Mouse (Mus musculus): ENCODE results near the gene Pbx1. TPM values are rescaled to one million over a fixed set of nuclear protein-coding genes. Genes with fewer than 3 reads are reported as not detected.

The Pbx1 gene
- polyA plus RNA-seq, 1 experiment from 2014 or later: 4.0 TPM

DNA sequence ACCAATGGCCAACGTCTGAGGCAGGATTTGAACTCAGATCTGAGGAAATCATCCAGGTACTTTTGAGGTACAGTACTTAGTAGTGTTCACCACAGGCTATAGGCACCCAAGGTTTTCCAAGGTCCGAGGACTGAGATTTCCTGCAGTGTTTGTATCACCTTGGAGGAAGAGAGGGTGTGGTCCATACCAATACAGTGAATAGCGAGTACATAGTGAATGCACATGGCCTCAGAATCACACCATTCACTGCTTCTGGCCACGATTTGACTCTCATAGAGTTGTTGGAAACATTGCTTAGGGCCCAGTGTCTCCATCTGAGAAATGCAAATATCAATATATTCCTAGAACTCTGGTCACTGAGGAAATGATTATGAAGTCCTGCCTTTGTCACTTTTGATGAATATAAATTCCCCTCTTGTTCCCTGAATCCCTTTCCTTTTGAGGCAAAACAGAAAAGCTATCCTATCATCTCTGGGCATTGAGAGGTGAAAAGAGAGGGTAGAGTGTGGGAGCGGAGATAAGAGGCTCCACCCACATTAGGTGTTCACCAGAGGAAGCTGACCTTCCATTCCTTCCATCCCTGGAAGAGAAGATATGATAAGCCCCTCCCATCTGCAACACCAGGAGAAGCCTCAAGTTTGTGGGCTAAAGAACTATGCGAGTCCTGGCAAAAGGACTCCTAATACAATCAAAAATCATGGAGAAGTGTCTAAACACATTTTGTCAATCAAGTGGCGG lies 119.2 kb downstream of the Pbx1 start:
- no peak overlapping the region for H3K9ac ChIP-seq (replicated peaks)
- ATAC-seq (peak; percentile 93), DNase-seq (no peak)
- no peak overlapping the region for H3K4me3 ChIP-seq (ENCODE audit: low read depth, low read length)
- peak overlapping the region; percentile 61; the same call in 1 of the 2 replicates for H3K27ac ChIP-seq (ENCODE audit: low read depth)
- H3K27me3 ChIP-seq (ENCODE audit: insufficient read depth, low read length): no peaks in the 10 kb centered on the region
- peak overlapping the region; percentile 49 for H3K4me2 ChIP-seq (ENCODE audit: low read depth, low read length)
- TF ChIP-seq EP300 (IDR thresholded peaks at IDR 0.05; ENCODE audit: low read depth) (peak; percentile 96), CTCF (IDR thresholded peaks at IDR 0.05; ENCODE audit: low read depth) (no peak)
- WGBS (ENCODE audit: insufficient replicate concordance): 69% methylated on average over 7 of the region's 7 CpGs
- no peaks in the 10 kb centered on the region for H3K9me3 ChIP-seq (ENCODE audit: low read length)
- H3K4me1 ChIP-seq (ENCODE audit: insufficient read depth): peaks cover 29% of the 10 kb centered on the region
- no peaks in the 10 kb centered on the region for H3K36me3 ChIP-seq (replicated peaks; ENCODE audit: insufficient read depth, low read length)

DNA sequence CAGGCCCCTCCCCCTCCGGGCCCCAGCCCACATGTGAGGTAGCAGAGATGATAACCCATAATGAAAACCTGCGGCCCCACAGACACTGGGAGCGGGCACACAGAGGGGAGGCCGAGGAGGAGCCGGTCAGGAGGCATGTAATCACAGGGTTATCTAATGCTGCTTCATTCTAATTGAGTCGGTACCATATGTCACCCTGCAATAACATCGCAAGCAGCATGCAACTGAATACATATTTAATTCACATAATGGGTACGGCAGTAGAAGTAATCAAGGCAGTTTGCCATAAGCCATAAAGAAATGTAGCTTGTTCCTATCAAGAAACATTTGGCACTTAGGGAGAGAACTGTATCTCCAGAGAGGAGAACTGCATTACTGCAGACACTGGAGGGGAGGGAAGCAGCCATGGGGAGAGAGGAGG lies 123.0 kb downstream of the Pbx1 start:
- no peak overlapping the region for H3K27ac ChIP-seq (ENCODE audit: low read depth)
- ATAC-seq: no peak

DNA sequence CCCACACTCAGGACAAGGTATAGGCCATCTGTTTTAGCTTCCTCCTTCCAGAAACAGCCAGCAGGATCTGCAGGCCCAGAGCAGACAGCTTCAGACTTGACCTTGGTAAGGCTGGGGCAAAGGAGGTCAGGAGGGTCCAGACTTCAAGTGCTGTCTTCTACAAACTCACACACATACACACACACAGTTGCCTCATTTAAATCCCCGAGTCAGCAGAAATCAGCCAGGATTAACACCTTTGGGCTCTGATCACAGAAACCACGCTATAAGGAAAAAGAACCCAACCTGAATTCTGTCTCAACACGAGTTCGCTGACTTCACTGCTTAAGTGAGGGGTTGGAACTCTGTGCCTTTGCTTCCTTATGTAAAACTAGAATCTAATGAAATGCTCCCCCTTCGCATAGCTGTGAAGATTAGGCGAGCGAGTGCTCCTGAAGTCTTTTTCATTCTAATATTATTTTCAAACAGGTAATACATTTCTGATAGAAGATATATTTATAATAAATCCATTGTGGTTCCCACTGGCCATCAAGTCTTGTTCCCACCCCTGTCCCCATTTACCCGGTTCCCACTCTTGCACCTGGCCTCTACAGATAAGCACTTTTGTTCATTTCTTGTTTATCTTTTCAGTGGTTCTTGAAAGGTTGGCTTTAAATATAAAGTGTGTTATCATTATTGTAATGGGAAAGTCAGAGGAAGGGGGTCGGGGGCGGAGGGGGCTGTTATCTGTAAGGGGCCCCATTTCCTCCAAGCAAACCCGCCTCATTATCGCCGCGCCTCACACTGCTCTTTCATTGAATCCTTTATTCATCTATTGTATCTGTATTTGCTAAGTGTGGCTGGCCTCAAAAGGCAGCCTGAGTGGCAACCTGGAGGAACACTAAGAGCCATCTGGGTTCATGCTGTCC lies 124.5 kb downstream of the Pbx1 start:
- Histone ChIP-seq H3K4me1 (ENCODE audit: insufficient read depth) (peaks cover 40% of the 10 kb centered on the region), H3K36me3 (replicated peaks; ENCODE audit: insufficient read depth, low read length) (no peaks in the 10 kb centered on the region), H3K9ac (replicated peaks) (no peak overlapping the region), H3K27me3 (ENCODE audit: insufficient read depth, low read length) (no peaks in the 10 kb centered on the region), H3K4me3 (ENCODE audit: low read depth, low read length) (no peak overlapping the region), H3K9me3 (ENCODE audit: low read length) (no peaks in the 10 kb centered on the region), H3K4me2 (ENCODE audit: low read depth, low read length) (peak overlapping the region; percentile 27; the same call in 1 of the 2 replicates), H3K27ac (ENCODE audit: low read depth) (no peak overlapping the region)
- 48% methylated on average over 14 of the region's 14 CpGs for WGBS (ENCODE audit: insufficient replicate concordance)
- peak; percentile 84 for TF ChIP-seq EP300 (IDR thresholded peaks at IDR 0.05; ENCODE audit: low read depth)
- TF ChIP-seq CTCF (IDR thresholded peaks at IDR 0.05; ENCODE audit: low read depth): no peak
- no peak for DNase-seq
- ATAC-seq: peak; percentile 46

More for the DNA sequence above, 123.0 kb downstream of the Pbx1 start:
- Histone ChIP-seq H3K9me3 (ENCODE audit: low read length) (no peaks in the 10 kb centered on the region), H3K27me3 (ENCODE audit: insufficient read depth, low read length) (no peaks in the 10 kb centered on the region), H3K9ac (replicated peaks) (no peak overlapping the region), H3K4me3 (ENCODE audit: low read depth, low read length) (no peak overlapping the region), H3K36me3 (replicated peaks; ENCODE audit: insufficient read depth, low read length) (no peaks in the 10 kb centered on the region), H3K4me2 (ENCODE audit: low read depth, low read length) (no peak overlapping the region), H3K4me1 (ENCODE audit: insufficient read depth) (peaks cover 49% of the 10 kb centered on the region)
- TF ChIP-seq CTCF (IDR thresholded peaks at IDR 0.05; ENCODE audit: low read depth) (no peak), EP300 (IDR thresholded peaks at IDR 0.05; ENCODE audit: low read depth) (no peak)
- no peak for DNase-seq
- 68% methylated on average over 8 of the region's 8 CpGs for WGBS (ENCODE audit: insufficient replicate concordance)

DNA sequence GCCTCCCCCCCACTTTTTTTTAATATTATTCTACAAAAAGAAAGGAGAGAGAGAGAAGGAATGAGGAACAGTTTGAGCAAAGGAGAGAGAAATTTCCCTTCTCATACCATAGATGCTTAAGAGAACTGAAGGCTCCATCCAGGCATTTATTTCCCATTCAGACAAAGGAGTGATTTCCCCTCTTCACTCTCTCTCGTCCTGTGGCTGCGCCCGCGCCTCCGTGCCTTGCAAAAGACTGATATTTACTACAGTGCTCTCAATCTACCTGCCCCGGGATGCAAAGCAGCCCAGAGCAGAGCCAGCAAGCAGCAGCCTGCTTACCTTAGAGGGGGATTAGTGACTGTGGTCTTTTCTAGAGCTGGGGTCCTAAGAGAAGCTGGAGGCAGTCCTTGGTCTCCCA lies 131.6 kb downstream of the Pbx1 start:
- Histone ChIP-seq H3K27ac (ENCODE audit: low read depth) (no peak overlapping the region), H3K27me3 (ENCODE audit: insufficient read depth, low read length) (no peaks in the 10 kb centered on the region), H3K4me1 (ENCODE audit: insufficient read depth) (peaks cover 4% of the 10 kb centered on the region; the same call in 1 of the 2 replicates), H3K9me3 (ENCODE audit: low read length) (no peaks in the 10 kb centered on the region), H3K36me3 (replicated peaks; ENCODE audit: insufficient read depth, low read length) (no peaks in the 10 kb centered on the region), H3K4me3 (ENCODE audit: low read depth, low read length) (no peak overlapping the region), H3K4me2 (ENCODE audit: low read depth, low read length) (no peak overlapping the region), H3K9ac (replicated peaks) (no peak overlapping the region)
- TF ChIP-seq EP300 (IDR thresholded peaks at IDR 0.05; ENCODE audit: low read depth) (no peak), CTCF (IDR thresholded peaks at IDR 0.05; ENCODE audit: low read depth) (no peak)
- WGBS (ENCODE audit: insufficient replicate concordance): 84% methylated on average over 6 of the region's 6 CpGs
- ATAC-seq (no peak), DNase-seq (no peak)

DNA sequence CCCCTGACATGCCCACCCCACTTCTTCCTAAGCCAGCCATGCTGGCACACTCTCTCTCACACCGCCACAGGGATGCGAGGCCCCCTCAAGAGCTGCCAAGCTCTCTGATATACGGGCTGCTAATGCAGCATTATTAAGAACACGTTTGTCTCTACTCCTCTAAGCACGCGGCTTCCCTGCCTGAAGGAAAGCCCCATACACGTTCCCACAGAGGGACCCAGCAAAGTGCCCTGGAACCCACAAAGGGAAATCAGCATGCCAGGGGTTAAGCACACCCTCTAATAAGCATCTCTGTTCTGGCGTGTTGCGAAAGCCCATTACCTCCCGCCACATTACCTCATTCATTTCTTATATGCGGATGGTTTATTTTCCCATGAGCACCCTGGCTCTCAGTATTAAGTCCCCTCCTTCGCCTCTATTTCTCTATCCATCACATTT lies 132.1 kb downstream of the Pbx1 start:
- 79% methylated on average over 12 of the region's 12 CpGs for WGBS (ENCODE audit: insufficient replicate concordance)
- ATAC-seq (no peak), DNase-seq (no peak)
- Histone ChIP-seq H3K27ac (ENCODE audit: low read depth) (no peak overlapping the region), H3K36me3 (replicated peaks; ENCODE audit: insufficient read depth, low read length) (no peaks in the 10 kb centered on the region), H3K4me2 (ENCODE audit: low read depth, low read length) (no peak overlapping the region), H3K4me3 (ENCODE audit: low read depth, low read length) (no peak overlapping the region), H3K27me3 (ENCODE audit: insufficient read depth, low read length) (no peaks in the 10 kb centered on the region), H3K9me3 (ENCODE audit: low read length) (no peaks in the 10 kb centered on the region), H3K9ac (replicated peaks) (no peak overlapping the region), H3K4me1 (ENCODE audit: insufficient read depth) (peaks cover under 1% of the 10 kb centered on the region; the same call in 1 of the 2 replicates)
- TF ChIP-seq EP300 (IDR thresholded peaks at IDR 0.05; ENCODE audit: low read depth) (no peak), CTCF (IDR thresholded peaks at IDR 0.05; ENCODE audit: low read depth) (no peak)

DNA sequence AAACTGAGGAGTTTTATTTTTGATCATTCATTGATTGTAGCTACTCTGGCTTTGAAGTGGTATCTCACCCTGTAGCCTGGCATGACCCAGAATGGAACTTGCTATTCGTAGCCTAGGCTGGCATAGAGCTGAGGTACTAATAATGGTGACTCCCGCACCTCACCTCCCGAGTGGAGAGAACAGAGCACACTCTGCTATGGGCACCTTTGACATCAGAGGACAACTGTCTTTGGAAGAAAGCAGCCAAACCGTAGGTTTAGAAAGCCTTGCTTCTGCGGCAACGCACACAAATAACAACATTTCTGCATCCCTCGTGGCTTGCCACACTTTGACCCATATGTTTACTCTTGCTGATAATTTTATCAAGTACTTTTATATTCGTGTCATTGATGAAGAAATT lies 132.9 kb downstream of the Pbx1 start:
- Histone ChIP-seq H3K9me3 (ENCODE audit: low read length) (no peaks in the 10 kb centered on the region), H3K4me2 (ENCODE audit: low read depth, low read length) (no peak overlapping the region), H3K27me3 (ENCODE audit: insufficient read depth, low read length) (no peaks in the 10 kb centered on the region), H3K4me3 (ENCODE audit: low read depth, low read length) (no peak overlapping the region), H3K36me3 (replicated peaks; ENCODE audit: insufficient read depth, low read length) (no peaks in the 10 kb centered on the region), H3K9ac (replicated peaks) (no peak overlapping the region), H3K4me1 (ENCODE audit: insufficient read depth) (no peaks in the 10 kb centered on the region), H3K27ac (ENCODE audit: low read depth) (no peak overlapping the region)
- WGBS (ENCODE audit: insufficient replicate concordance): 80% methylated on average over 8 of the region's 8 CpGs
- DNase-seq: no peak
- no peak for TF ChIP-seq CTCF (IDR thresholded peaks at IDR 0.05; ENCODE audit: low read depth)
- TF ChIP-seq EP300 (IDR thresholded peaks at IDR 0.05; ENCODE audit: low read depth): no peak
- no peak for ATAC-seq
